Mouse (Mus musculus) right cerebral cortex, postnatal 25 days (tissue): ENCODE measurements around the gene Zswim5.
"Not testable (repeated sequence)": the region's sequence is repeated elsewhere in the genome, so short reads cannot be mapped to it uniquely, and the experiment has no call there.

ENCODE experiments used
- DNase-seq: peaks from one replicate; pipeline ENCODE4 v3.0.0; 2022

Zswim5 gene

DNA sequence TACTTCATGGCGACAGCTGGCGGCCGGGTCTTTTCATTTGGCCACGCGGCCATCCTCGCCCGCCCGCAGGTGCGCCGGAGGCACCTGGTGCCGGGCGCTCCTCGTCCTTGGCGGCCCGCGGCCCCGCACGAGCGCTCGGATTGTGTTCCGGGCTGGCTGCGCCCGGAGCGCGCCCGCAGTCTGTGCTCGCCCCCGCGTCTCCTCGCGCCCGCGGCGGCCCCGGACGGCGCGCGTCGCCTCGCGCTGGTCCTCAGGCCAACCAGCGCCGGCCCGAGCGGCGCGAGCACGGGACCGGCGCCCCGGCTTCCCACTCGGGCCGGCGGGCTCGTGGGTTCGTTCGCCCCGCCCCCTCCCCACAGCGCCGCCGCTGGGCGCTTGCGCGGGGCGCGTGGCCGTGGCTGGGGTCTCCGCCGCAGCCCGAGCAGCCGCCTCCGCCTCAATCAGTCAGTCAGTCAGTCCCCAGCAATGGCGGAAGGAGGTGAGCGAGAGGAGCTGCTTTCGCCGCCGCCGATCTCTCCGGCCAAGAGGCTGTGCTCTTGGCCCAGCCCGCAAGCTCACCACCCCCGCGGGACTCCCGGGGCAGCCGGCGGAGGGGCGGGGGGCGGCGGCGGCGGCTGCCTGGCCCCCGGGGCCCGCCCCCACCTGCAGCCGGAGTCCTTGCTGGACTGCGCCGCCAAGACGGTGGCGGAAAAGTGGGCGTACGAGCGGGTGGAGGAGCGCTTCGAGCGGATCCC lies at the start of gene Zswim5:
Zswim5 (plus strand) TSS at position 382 of the 734 bp plus-strand sequence.
- peak; percentile 83 for DNase-seq

DNA sequence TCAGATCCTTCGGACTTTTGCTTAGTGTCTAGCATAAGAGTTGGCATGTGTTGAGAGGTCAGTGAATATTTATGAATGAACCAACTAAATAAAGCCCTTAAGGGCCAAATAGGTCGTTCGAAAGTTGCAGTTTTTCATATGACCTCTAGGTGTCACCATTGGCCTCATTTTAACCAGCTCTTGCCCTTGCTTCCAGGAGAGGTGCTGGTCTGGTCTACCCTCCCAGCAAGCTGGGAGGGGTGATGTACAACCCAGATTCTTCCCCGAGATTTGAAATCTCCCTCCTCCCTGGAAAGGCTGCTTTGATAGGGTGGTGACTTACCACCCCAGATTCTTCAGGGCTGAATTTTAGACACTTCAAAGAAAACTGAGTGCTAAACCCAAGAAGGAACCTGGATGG lies 49.4 kb upstream of the Zswim5 start:
- no peak for DNase-seq

DNA sequence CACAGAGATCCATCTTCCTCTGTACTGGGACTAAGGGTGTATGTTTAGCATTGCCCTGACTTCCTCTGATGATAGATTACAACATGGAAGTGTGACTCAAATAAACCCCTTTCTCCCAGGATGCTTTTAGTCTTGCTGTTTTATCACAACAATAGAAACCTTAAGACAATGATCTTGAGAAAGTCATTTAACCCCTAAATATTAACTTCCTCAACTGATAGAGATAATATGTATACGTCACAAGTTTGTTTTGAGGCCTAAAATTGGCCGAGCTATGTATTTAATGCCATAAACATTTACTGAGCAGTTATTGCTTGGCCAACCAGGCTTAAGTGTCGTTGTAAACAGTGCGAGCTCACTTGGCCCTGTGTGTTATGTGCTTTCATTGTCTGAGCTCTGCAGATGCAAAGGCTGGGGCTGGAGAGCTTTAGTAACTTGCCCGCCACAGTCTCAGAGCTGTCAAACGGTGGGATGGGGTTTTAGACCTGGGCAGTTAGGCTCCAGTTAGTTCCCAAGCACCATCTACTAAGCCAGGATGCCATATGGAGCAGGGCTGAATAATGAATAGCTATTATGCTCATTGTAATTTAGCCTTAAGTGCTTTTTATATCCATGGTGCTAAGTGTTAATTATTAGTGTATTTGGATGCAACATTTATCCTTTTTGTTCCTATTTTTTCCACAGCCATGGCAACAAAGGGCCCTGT lies 47.7 kb upstream of the Zswim5 start:
- DNase-seq, result no peak

DNA sequence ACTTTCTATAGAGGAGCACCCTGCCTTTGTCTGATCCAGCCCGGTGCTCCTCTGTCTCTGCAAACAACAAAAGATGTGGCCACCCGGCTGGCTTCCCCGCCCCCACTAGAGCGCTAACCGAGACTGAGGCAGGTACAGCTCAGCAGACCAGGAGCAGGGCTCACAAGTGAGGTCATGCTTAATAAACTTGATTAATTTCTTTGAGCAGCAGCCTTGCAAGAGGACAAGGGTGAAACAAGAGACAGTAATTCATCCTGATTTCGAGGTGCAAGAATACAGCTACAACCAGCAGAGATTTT lies 47.2 kb upstream of the Zswim5 start:
- DNase-seq, result no peak

DNA sequence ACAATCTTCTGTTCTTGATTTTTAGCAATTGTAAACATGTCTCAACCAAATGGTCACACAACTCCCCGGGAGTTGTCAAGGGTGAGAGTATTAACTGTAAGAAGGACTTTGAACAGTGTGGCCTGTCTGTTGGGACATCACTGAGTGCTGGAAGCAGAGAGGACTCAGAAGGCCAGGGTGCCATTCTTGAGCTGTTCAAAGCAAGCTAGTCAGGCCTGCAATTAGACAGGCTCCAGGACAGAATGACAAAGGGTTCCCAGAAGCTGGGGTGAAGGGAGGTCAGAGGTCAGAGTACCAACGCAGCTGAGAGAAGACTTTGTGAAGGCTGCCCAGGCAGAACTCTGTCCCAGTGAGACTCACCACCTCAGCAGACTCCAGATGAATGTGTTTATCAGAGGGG lies 38.2 kb upstream of the Zswim5 start:
- no peak for DNase-seq

DNA sequence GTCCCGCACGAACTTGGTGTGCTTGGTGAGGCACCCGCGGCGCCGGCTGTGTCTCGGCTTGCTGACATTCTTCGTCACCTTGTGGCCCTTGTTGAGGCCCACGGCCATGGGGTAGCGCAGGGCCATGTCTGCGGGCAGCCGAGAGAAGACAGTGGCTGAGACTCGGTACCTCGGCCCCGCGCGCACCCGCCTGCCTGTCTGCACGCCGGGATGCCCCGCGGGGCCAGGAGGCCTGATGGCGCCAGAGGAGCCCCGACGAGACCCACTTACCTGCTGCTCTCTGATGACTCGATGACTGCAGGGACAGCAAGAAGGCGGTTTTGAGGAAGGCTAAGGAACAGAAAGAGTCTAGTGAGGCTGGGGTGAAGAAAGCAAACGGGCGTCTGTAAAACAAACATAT lies 37.1 kb upstream of the Zswim5 start:
- not testable (repeated sequence) for DNase-seq

DNA sequence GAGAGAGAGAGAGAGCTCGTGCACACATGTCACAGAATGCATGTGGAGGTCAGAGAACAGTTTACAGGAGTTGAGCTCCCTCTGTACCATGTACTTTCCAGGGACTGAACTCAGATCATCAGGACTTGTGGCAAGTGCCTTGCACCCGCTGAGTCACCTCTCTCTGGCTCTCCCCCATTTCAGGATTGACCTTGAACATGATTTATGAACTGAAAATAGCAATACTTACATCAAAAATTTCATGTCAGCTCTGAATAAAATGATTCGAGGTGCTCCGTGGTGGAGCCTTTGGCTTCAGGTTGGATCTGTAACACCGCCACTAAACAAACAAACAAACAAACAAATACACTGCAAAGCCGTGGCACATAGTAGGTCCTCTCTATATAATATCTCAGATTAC lies 36.3 kb upstream of the Zswim5 start:
- no peak for DNase-seq

DNA sequence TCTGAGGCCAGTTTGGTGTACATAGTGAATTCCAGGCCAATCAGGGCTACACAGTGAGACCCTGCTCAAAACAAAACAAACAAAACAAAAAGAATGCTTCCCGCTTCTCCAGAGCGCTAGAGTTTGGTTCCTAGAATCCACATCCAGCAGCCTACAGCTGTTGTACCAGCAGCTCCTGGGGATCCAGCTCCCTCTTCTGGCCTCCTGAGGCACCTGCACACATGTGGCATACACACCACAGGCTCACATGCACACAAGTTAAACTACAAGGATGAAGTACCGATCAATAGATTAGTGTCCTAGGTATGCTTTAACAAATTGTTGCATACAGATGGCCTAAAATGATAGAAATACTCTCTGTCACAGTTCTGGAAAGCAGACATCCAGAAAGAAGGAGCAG lies 32.9 kb upstream of the Zswim5 start:
- no peak for DNase-seq

DNA sequence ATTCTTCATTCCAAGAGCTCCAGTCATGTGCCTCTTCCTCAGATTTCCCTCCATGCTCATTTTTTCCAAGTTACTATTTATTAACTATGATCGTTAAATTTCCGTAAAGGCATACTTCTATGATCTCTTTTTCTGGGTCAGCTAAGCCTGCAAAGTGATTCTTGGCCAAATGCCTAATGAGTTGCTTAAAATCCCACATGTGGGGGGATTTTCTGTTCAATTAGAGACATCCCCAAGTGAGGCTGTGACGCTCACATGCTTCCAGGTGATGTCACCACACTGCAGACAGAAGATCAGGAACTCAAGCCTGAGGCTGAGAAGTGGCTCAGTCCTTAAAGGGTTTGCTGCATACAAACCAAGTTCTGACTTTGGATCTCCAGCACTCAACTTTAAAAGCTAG lies 27.3 kb upstream of the Zswim5 start:
- no peak for DNase-seq

DNA sequence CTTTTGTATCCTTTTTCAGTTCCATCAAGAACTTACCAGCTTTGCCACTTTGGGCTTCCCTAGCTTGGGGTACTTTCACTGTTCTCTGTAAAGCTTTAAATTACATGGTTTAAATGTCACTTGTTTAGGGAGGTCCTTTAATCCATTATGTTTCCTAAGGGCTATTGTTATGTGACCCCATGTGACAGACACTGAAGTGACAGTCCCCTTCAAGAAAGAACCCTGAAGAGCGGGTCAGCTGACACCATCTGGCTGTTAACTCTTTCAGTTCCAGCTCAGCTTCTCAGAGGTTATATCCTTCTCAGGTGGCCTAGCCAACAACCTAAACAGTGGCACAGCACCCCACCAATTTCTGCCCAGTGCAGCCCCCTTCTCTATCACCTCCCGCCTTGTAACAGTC lies 22.9 kb upstream of the Zswim5 start:
- no peak for DNase-seq

DNA sequence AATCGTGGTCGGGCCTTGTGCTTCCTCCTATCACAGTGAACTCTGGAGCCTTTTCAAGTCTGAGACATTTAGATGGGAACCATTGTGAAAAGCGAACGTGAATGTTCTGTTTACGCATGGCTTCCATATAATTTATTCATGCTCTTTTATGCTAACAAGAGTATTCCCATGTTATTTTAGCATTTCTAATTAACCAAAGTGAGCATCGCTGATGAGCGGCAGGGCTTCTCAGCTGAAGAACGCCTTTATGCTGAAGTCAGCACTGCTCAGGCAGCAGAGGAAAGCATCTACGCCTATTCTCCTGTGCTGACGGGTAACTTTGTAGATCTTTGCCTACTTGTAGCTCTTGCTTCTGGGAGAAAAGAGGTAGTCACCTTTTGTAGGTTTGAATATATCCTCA lies 20.0 kb upstream of the Zswim5 start:
- no peak for DNase-seq

DNA sequence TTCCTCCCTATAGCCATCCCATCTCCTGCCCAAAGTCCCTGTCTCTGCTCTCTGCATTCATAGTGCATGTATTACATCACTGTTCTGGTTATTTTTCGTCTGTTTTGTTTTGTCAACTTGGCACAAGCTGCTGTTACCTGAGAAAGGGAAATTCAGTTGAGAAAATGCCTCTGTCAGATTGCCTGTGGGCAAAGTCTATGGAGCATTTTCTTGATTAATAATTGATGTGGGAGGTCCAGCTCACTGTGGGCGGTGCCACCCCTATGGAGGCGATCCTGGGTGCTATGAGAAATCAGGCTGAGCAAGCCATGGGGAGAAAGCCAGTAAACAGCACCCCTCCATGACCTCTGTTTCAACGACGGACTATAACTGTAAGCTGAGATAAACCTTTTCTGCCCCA lies 17.5 kb upstream of the Zswim5 start:
- DNase-seq, result no peak

DNA sequence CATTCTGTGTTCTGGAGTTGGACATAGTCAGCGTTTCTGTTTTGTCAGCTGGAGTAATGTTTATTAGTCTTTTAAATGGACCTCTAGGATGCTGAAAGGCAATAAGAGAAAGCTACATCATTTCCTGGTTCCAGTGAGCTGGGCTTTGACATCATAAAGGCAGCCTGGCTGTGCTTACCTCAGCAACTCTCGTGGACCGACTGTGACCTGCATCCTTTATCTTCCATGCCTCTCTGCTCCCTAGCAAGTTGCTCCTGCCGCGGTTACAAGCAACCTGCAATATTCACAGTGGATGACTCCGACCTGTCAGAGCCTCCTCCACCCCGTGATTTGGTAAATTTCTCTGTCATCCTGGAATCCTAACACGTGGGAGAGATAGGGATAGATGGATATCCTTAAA lies 15.2 kb upstream of the Zswim5 start:
- no peak for DNase-seq

DNA sequence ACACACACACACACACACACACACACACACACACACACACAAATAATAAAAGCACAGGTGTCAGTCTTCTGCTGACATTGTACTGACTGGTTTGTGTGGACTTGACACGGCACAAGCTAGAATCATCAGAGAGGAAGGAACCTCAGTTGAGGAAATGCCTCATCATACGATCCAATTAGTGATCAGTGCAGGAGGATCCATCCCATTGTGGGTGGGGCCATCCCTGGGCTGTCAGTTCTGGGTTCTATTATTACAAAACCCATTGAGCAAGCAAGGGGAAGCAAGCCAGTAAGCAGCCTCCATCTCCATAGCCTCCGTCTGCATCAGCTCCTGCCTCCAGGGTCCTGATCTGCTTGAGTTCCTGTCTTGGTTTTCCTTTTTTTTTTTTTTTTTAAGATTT lies 7.3 kb upstream of the Zswim5 start:
- no peak for DNase-seq

DNA sequence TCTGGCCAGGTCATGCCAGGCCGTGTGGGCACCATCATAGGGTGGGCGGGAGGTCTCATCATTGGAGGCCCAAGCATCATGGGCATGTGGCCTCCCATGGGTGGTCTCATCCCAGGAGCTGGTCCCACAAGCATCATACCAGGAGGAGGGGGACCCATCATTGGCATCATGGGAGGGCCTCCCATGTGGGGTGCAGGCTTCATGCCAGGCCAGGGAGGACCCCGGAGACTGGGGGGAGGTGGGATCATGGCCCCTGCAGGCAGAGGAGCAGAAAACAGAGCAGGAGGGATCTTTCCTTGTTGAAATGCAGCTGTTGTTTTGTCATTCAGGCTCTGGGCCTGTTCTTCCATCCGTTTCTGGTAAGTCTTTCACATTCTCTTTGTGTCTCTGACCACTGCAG lies 2.6 kb upstream of the Zswim5 start:
- DNase-seq, result no peak

DNA sequence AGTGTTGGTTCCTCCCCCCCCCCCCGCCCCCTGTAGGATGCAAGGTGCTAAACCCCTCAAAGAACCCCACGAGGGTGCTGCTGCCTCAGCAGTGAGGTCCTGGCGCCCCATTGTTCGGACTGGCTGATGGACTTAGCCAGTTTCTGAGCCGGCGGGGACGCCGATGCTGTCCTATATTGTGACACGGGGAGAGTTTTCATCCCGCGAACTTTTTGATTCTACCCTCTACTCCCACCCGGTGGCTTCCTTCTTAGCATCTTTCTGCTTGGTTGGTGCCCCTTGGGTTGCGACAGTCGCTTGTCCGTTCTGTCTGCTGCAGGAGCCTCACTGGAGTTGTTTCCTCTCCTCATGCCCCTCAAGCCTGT lies 564 bp upstream of the Zswim5 start:
- no peak for DNase-seq

DNA sequence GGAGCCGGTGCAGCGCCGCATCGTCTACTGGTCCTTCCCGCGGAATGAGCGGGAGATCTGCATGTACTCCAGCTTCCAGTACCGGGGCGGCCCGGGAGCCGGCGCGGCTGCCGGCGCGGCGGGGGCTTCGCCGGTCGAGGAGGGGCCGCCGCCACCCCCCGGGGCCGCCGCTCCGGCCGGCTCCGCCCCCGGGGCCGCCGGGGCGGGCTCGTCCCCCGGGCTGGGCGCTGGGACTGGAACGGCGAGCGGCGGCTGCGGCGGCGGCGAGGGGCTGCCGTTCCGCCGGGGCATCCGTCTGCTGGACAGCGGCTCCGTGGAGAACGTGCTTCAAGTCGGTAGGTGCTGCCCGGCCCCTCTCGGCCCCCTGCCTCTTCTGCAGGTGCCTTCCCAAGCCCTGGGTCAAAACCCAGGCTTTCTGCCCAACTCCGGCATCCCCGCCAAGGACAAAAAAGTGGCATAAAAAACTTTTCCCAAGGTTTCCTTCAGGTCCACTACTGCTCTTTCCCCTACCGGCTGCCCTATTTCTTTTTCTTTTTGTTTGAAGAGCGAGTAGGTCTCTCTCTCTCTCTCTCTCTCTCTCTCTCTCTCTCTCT lies 649 bp downstream of the Zswim5 start:
- DNase-seq, result no peak

DNA sequence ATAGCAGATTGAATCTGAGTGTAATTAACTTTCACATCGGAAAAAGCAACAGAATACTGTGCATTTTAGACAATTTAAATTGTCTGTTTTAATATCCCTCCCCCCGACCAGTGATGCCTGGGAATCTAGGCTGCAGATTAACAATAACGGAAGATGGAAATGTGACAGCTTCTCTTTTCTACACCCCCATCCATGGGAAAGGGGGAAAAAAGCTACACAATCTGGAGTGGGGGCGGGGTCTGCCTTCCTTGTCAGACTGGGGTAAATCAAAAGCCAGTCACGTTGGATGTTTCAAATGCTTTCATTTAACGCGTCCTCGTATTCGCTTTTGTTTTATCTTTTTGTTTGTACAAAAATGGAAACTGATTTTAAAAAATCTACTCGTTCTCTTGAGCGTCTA lies 1.3 kb downstream of the Zswim5 start:
- DNase-seq, result no peak

DNA sequence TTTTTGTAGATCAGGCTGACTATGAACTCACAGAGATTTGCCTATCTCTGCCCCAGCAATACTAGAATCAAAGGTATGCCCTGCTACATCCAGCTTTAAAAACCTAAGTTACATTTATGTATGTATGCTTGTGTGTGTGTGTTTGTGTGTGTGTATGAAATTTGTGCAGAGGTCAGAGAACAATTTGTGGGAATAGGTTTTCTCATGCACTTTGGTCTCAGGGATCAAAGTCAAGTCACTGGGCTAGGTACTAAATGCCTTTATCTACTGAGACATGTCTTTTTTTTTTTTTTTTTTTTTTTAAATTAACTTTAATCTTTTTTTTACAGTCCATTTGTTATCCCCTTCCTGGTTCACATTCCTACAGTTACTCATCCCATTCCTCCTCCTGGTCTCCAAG lies 5.5 kb downstream of the Zswim5 start:
- no peak for DNase-seq

DNA sequence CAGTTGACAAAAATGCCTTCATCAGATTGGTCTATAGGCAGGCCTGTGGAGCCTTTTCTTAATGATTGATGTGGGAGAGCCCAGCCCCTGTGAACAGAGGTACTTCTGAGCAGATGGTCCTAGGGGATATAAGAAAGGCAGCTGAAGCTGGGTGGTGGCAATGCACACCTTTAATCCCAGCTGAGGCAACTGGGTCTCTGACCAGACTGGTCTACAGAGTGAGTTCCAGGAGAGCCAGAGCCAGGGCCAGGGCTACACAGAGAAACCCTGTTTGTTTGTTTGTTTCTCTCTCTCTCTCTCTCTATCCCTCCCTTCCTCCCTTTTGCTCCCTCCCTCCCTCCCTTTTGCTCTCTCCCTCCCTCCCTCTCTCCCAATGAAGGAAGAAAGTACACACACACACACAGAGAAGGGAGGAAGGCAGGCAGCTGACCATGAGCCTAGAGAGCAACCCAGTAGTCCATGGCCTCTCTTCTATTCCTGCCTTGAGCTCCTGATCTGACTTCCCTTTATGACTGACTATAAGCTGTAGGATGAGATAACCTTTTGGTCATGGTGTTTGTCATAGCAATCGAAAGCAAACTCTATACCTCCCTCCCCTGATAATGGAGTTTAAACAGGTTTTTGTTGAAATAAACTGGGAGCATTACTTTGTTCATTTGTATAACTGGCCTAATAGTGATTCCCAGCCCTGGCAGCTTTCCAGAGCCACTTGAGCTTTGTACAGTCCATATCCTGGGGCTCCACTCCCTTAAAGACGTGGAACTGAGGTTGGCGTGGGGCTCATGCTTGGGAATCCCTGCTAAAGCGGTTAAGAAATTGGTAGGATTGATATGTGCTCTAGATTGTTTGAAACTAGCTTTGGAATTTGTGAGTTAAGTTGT lies 17.3 kb downstream of the Zswim5 start:
- DNase-seq, result no peak

DNA sequence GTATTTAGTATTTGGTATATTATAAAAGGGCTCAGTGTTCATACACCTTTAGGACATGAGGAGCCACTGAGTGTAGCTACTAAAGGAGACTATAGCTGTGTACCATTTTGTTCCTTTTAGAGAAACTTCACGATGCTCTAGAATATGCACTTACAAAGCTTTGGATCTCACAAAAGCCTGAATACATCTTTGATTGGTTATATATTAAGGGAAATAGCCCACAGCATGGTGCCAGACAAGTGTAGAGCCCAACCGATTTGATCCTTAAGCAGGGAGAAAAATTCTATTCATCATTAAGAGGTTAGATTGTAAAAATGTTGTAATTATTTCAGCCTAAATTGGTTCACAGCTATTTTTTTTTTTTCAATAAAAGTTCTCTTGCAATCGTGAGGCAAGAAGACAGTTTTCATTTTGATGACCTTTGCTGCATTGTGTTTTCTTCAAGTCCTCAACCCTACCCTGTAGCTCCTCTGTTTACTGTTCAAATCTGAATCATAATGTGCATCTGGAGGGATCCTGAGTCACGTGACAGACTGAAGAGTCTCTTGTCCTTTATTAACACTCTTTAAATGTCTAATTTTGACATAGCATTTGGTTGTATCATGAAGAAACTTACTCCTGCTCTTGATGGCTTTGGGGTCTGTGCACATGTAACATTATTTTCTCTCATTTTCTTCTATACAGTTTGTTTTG lies 33.5 kb downstream of the Zswim5 start:
- no peak for DNase-seq

DNA sequence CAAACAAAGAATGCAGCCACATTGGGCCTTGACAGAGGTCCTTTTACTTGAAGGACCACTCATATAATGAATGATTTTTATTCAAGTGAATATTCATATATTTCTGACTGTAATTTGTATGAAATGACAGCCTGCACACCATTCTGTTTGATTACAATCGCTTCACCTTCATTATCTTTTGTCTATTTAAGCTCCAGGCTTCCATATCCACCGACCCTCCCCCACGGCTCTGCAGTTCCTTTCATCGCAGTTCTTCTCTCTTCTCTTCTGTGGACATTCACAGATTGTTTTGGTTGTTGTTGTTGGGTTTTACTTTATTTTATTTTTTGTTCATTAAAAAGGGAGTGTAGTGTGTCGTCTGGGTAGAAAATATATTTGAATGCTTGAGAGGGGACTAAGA lies 34.0 kb downstream of the Zswim5 start:
- no peak for DNase-seq

DNA sequence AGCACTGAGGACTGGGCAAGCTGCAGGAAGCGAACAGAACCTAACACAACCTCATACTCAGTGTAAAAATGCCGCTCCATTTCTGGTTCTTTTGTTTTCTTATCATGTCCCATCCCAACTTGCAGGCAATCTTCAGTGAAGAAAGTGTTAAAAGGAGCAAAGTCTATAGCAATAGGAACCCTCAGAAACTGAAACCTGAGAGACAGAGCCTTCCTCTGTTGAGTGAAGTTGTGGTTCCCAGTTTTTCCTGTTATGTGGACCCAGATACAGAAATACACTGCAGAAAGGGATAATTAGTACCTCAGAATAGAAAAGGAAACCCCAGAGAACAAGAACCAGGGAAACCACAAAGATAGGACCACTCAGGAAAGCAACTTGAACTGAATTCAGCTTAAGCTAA lies 36.1 kb downstream of the Zswim5 start:
- DNase-seq, result no peak
